Mouse (Mus musculus) bone marrow macrophage, adult 2 months (primary cell): ENCODE results near the gene Ctnna2. TPM values are rescaled to one million over a fixed set of nuclear protein-coding genes. Genes with fewer than 3 reads are reported as not detected.

Experiments used
- H3K27ac ChIP-seq: 2 replicates; pipeline ENCODE4 v1.5.1; 2012; ENCODE audit warnings: low read depth, low read length; ENCODE audit not compliant: insufficient read depth
- H3K4me1 ChIP-seq: 2 replicates; pipeline ENCODE4 v1.6.1; 2012; ENCODE audit warnings: low read length; ENCODE audit not compliant: control insufficient read depth, insufficient read depth
- H3K4me3 ChIP-seq: 2 replicates; pipeline ENCODE4 v1.5.1; 2012; ENCODE audit warnings: mild to moderate bottlenecking, low read length, moderate library complexity; ENCODE audit not compliant: insufficient read depth
- CTCF ChIP-seq: IDR thresholded peaks from 2 replicates; pipeline ENCODE4 v1.5.1; 2012; ENCODE audit warnings: low read depth, mild to moderate bottlenecking, low read length, moderate library complexity
- POLR2A ChIP-seq: IDR thresholded peaks from 2 replicates; pipeline ENCODE4 v1.6.1; 2012; ENCODE audit warnings: mild to moderate bottlenecking, low read depth, low read length, borderline replicate concordance
- polyA plus RNA-seq: library from polyadenylated mRNA; stranded (reverse); fragments of >200 nt; gene quantifications from 2 replicates; pipeline ENCODE4 v1.2.4, GENCODE M21; 2012; ENCODE audit not compliant: missing spikeins, insufficient read depth, insufficient read length

Gene Ctnna2
- polyA plus RNA-seq, 1 experiment, result not detected

GRCm38 (mm10) chr6:77873150-77873549 is 106.3 kb downstream of the Ctnna2 start:
- Histone ChIP-seq H3K4me3 (no peak overlapping the region), H3K4me1 (no peaks in the 10 kb centered on the region), H3K27ac (no peak overlapping the region)
- no peak for TF ChIP-seq CTCF
- TF ChIP-seq POLR2A, result no peak

GRCm38 (mm10) chr6:77869313-77869712 is 110.2 kb downstream of the Ctnna2 start:
- no peak overlapping the region for H3K27ac ChIP-seq
- TF ChIP-seq POLR2A (no peak), CTCF (no peak)
- H3K4me3 ChIP-seq, result no peak overlapping the region
- no peaks in the 10 kb centered on the region for H3K4me1 ChIP-seq

- Histone ChIP-seq H3K4me1 (no peaks in the 10 kb centered on the region), H3K27ac (no peak overlapping the region), H3K4me3 (no peak overlapping the region)
- TF ChIP-seq CTCF (no peak), POLR2A (no peak)
Measured at GRCm38 (mm10) chr6:77868119-77868518, 111.4 kb downstream of the Ctnna2 start.

- Histone ChIP-seq H3K4me3 (no peak overlapping the region), H3K4me1 (no peaks in the 10 kb centered on the region), H3K27ac (no peak overlapping the region)
- no peak for TF ChIP-seq POLR2A
- TF ChIP-seq CTCF, result no peak
Measured at GRCm38 (mm10) chr6:77863379-77863778, 116.1 kb downstream of the Ctnna2 start.

- no peak for TF ChIP-seq POLR2A
- TF ChIP-seq CTCF, result no peak
- no peak overlapping the region for H3K27ac ChIP-seq
- no peak overlapping the region for H3K4me3 ChIP-seq
Measured at GRCm38 (mm10) chr6:77862781-77863180, 116.7 kb downstream of the Ctnna2 start.

GRCm38 (mm10) chr6:77849438-77849837 is 130.1 kb downstream of the Ctnna2 start:
- Histone ChIP-seq H3K4me3 (no peak overlapping the region), H3K27ac (no peak overlapping the region), H3K4me1 (no peaks in the 10 kb centered on the region)
- TF ChIP-seq POLR2A (no peak), CTCF (no peak)

More at GRCm38 (mm10) chr6:77862781-77863180, 116.7 kb downstream of the Ctnna2 start:
- no peaks in the 10 kb centered on the region for H3K4me1 ChIP-seq

- H3K4me1 ChIP-seq, result no peaks in the 10 kb centered on the region
- H3K4me3 ChIP-seq, result no peak overlapping the region
- H3K27ac ChIP-seq, result no peak overlapping the region
- no peak for TF ChIP-seq CTCF
- TF ChIP-seq POLR2A, result no peak
Measured at GRCm38 (mm10) chr6:77848796-77849195, 130.7 kb downstream of the Ctnna2 start.

- no peak overlapping the region for H3K4me3 ChIP-seq
- H3K4me1 ChIP-seq, result no peaks in the 10 kb centered on the region
- no peak for TF ChIP-seq POLR2A
- no peak for TF ChIP-seq CTCF
Measured at GRCm38 (mm10) chr6:77847651-77848050, 131.8 kb downstream of the Ctnna2 start.

GRCm38 (mm10) chr6:77839076-77839475 is 140.4 kb downstream of the Ctnna2 start:
- no peak overlapping the region for H3K27ac ChIP-seq
- no peak overlapping the region for H3K4me3 ChIP-seq
- no peaks in the 10 kb centered on the region for H3K4me1 ChIP-seq
- no peak for TF ChIP-seq CTCF
- no peak for TF ChIP-seq POLR2A

More at GRCm38 (mm10) chr6:77847651-77848050, 131.8 kb downstream of the Ctnna2 start:
- H3K27ac ChIP-seq, result no peak overlapping the region

- no peak overlapping the region for H3K27ac ChIP-seq
- H3K4me1 ChIP-seq, result no peaks in the 10 kb centered on the region
- TF ChIP-seq CTCF (no peak), POLR2A (no peak)
- no peak overlapping the region for H3K4me3 ChIP-seq
Measured at GRCm38 (mm10) chr6:77838653-77839052, 140.8 kb downstream of the Ctnna2 start.

GRCm38 (mm10) chr6:77837543-77837942 is 142.0 kb downstream of the Ctnna2 start:
- TF ChIP-seq POLR2A, result no peak
- no peak for TF ChIP-seq CTCF
- H3K4me3 ChIP-seq, result no peak overlapping the region
- H3K27ac ChIP-seq, result no peak overlapping the region
- no peaks in the 10 kb centered on the region for H3K4me1 ChIP-seq
